Mouse (Mus musculus) adrenal gland, postnatal 36 days (tissue): ENCODE data around the gene Ogt. TPM values are rescaled to one million over a fixed set of nuclear protein-coding genes. Genes with fewer than 3 reads are reported as not detected.

Experiments
- DNase-seq, 2 experiments: peaks; one replicate each; pipeline ENCODE4 v3.0.0; 2021; ENCODE audit warnings: mixed read lengths in 1 of 2
- long read RNA-seq, 2 experiments: library from polyadenylated mRNA; stranded (forward); transcript quantifications; one replicate each; pipeline ENCODE4 v2.0.0; 2021; ENCODE audit warnings: borderline sequencing depth in 2 of 2
- total RNA-seq, 2 experiments: library from RNA; stranded (reverse); gene quantifications; 2 replicates each; pipeline ENCODE4 v1.2.3; 2021

Gene Ogt
- 100 to 1,000 TPM; 144 to 177 TPM for total RNA-seq
- long read RNA-seq, experiment 1, partial matches to known transcripts: 7 of 9 reads
- long read RNA-seq, experiment 1, other reads (novel, unspliced or antisense): 2 of 9 reads
- long read RNA-seq, experiment 2, full-length matches to known transcripts: 2 of 7 reads
- long read RNA-seq, experiment 2, partial matches to known transcripts: 4 of 7 reads
- long read RNA-seq, experiment 2, other reads (novel, unspliced or antisense): 1 of 7 reads

GRCm38 (mm10) chrX:101639741-101640166, at the start of gene Ogt:
TSS of gene Ogt (plus strand) at chrX:101640060.
- DNase-seq: peak; percentile 83 to 88

- no peak for DNase-seq
Measured at GRCm38 (mm10) chrX:101616183-101616582, 23.7 kb upstream of the Ogt start.

- DNase-seq: no peak
Measured at GRCm38 (mm10) chrX:101617889-101618288, 22.0 kb upstream of the Ogt start.

- DNase-seq: no peak
Measured at GRCm38 (mm10) chrX:101620317-101620716, 19.5 kb upstream of the Ogt start.

- DNase-seq: no peak
Measured at GRCm38 (mm10) chrX:101622539-101622938, 17.3 kb upstream of the Ogt start.

GRCm38 (mm10) chrX:101636821-101637525, 2.9 kb upstream of the Ogt start:
- no peak for DNase-seq

- DNase-seq: no peak
Measured at GRCm38 (mm10) chrX:101638856-101639255, 1.0 kb upstream of the Ogt start.

GRCm38 (mm10) chrX:101639306-101639705, 554 bp upstream of the Ogt start:
- DNase-seq: no peak

- peak; percentile 31 to 41 for DNase-seq
Measured at GRCm38 (mm10) chrX:101640194-101641160, 617 bp downstream of the Ogt start.

- DNase-seq: no peak
Measured at GRCm38 (mm10) chrX:101641161-101641530, 1.3 kb downstream of the Ogt start.

- DNase-seq: no peak
Measured at GRCm38 (mm10) chrX:101642091-101642490, 2.2 kb downstream of the Ogt start.

- no peak for DNase-seq
Measured at GRCm38 (mm10) chrX:101645286-101645685, 5.4 kb downstream of the Ogt start.

- no peak for DNase-seq
Measured at GRCm38 (mm10) chrX:101646621-101647020, 6.8 kb downstream of the Ogt start.

GRCm38 (mm10) chrX:101695686-101696085, 55.8 kb downstream of the Ogt start:
- no peak for DNase-seq

- no peak for DNase-seq
Measured at GRCm38 (mm10) chrX:101697537-101697936, 57.7 kb downstream of the Ogt start.

GRCm38 (mm10) chrX:101698232-101698631, 58.4 kb downstream of the Ogt start:
- DNase-seq: no peak

- DNase-seq: peak in 1 of 2 experiments; percentile 6
Measured at GRCm38 (mm10) chrX:101705111-101705510, 65.3 kb downstream of the Ogt start.

GRCm38 (mm10) chrX:101720401-101720800, 80.5 kb downstream of the Ogt start:
- DNase-seq: no peak

GRCm38 (mm10) chrX:101730010-101730409, 90.2 kb downstream of the Ogt start:
- DNase-seq: peak in 1 of 2 experiments; percentile 33

- no peak for DNase-seq
Measured at GRCm38 (mm10) chrX:101732644-101733043, 92.8 kb downstream of the Ogt start.

GRCm38 (mm10) chrX:101733288-101733687, 93.4 kb downstream of the Ogt start:
- no peak for DNase-seq

- DNase-seq: peak; percentile 79 to 81
Measured at GRCm38 (mm10) chrX:101733828-101734319, 94.0 kb downstream of the Ogt start, which contains the start of gene Cxcr3. TSS of gene Cxcr3 (minus strand) at chrX:101734269.
